Mouse (Mus musculus): ENCODE data around the gene Fto. TPM values are rescaled to one million over a fixed set of nuclear protein-coding genes. Genes with fewer than 3 reads are reported as not detected.

Gene Fto
- polyA plus RNA-seq, 1 experiment, result 151 TPM

- Histone ChIP-seq H3K27ac (ENCODE audit: insufficient read depth, low read length) (no peak overlapping the region), H3K27me3 (ENCODE audit: control insufficient read depth, insufficient read depth, low read length) (no peaks in the 10 kb centered on the region), H3K4me3 (replicated peaks; ENCODE audit: insufficient read depth, low read depth, low read length) (no peak overlapping the region), H3K4me1 (ENCODE audit: control insufficient read depth, insufficient read depth, low read length) (no peaks in the 10 kb centered on the region)
- DNase-seq, result no peak
- TF ChIP-seq CTCF (IDR thresholded peaks at IDR 0.05; ENCODE audit: borderline replicate concordance, insufficient read depth, low read depth, low read length) (peak; percentile 11; the same call in 1 of the 2 replicates), POLR2A (IDR thresholded peaks at IDR 0.05; ENCODE audit: borderline replicate concordance, insufficient read depth, low read length) (no peak)
- 86% methylated on average over 17 of the region's 17 CpGs for WGBS
These were observed 8.6 kb upstream of the Fto start for GRCm38 (mm10) chr8:91304481-91305386.

GRCm38 (mm10) chr8:91312342-91312741 lies 983 bp upstream of the Fto start:
- H3K4me3 ChIP-seq (replicated peaks; ENCODE audit: insufficient read depth, low read depth, low read length), result no peak overlapping the region
- no peak for DNase-seq
- TF ChIP-seq CTCF (IDR thresholded peaks at IDR 0.05; ENCODE audit: borderline replicate concordance, insufficient read depth, low read depth, low read length), result no peak
- TF ChIP-seq POLR2A (IDR thresholded peaks at IDR 0.05; ENCODE audit: borderline replicate concordance, insufficient read depth, low read length), result no peak
- no peaks in the 10 kb centered on the region for H3K4me1 ChIP-seq (ENCODE audit: control insufficient read depth, insufficient read depth, low read length)
- WGBS, result 77% methylated on average over 2 of the region's 2 CpGs
- no peaks in the 10 kb centered on the region for H3K27me3 ChIP-seq (ENCODE audit: control insufficient read depth, insufficient read depth, low read length)
- no peak overlapping the region for H3K27ac ChIP-seq (ENCODE audit: insufficient read depth, low read length)

GRCm38 (mm10) chr8:91317567-91318227 lies 4.4 kb downstream of the Fto start:
- Histone ChIP-seq H3K4me3 (replicated peaks; ENCODE audit: insufficient read depth, low read depth, low read length) (no peak overlapping the region), H3K27me3 (ENCODE audit: control insufficient read depth, insufficient read depth, low read length) (no peaks in the 10 kb centered on the region), H3K27ac (ENCODE audit: insufficient read depth, low read length) (no peak overlapping the region), H3K4me1 (ENCODE audit: control insufficient read depth, insufficient read depth, low read length) (0 out of 2 replicates have a peak, but pooled peaks cover 4% of the 10 kb centered on the region)
- no peak for TF ChIP-seq POLR2A (IDR thresholded peaks at IDR 0.05; ENCODE audit: borderline replicate concordance, insufficient read depth, low read length)
- TF ChIP-seq CTCF (IDR thresholded peaks at IDR 0.05; ENCODE audit: borderline replicate concordance, insufficient read depth, low read depth, low read length), result no peak
- DNase-seq, result no peak
- 90% methylated on average over 5 of the region's 5 CpGs for WGBS

- 39% methylated on average over 7 of the region's 7 CpGs for WGBS
- TF ChIP-seq CTCF (IDR thresholded peaks at IDR 0.05; ENCODE audit: borderline replicate concordance, insufficient read depth, low read depth, low read length) (no peak), POLR2A (IDR thresholded peaks at IDR 0.05; ENCODE audit: borderline replicate concordance, insufficient read depth, low read length) (no peak)
- Histone ChIP-seq H3K4me1 (ENCODE audit: control insufficient read depth, insufficient read depth, low read length) (peaks cover 9% of the 10 kb centered on the region), H3K27ac (ENCODE audit: insufficient read depth, low read length) (no peak overlapping the region), H3K27me3 (ENCODE audit: control insufficient read depth, insufficient read depth, low read length) (no peaks in the 10 kb centered on the region), H3K4me3 (replicated peaks; ENCODE audit: insufficient read depth, low read depth, low read length) (no peak overlapping the region)
- DNase-seq, result no peak
These were observed 5.8 kb downstream of the Fto start for GRCm38 (mm10) chr8:91318938-91319729.

GRCm38 (mm10) chr8:91323511-91323910 lies 10.2 kb downstream of the Fto start:
- DNase-seq, result peak in 1 of 2 experiments; percentile 79
- 13% methylated on average over 7 of the region's 7 CpGs for WGBS
- H3K27ac ChIP-seq (ENCODE audit: insufficient read depth, low read length), result no peak overlapping the region

GRCm38 (mm10) chr8:91324271-91324670 lies 10.9 kb downstream of the Fto start:
- 40% methylated on average over 9 of the region's 9 CpGs for WGBS
- TF ChIP-seq CTCF (IDR thresholded peaks at IDR 0.05; ENCODE audit: borderline replicate concordance, insufficient read depth, low read depth, low read length) (peak; percentile 38; the same call in 1 of the 2 replicates), POLR2A (IDR thresholded peaks at IDR 0.05; ENCODE audit: borderline replicate concordance, insufficient read depth, low read length) (no peak)
- no peaks in the 10 kb centered on the region for H3K27me3 ChIP-seq (ENCODE audit: control insufficient read depth, insufficient read depth, low read length)
- peaks cover 12% of the 10 kb centered on the region for H3K4me1 ChIP-seq (ENCODE audit: control insufficient read depth, insufficient read depth, low read length)
- no peak overlapping the region for H3K4me3 ChIP-seq (replicated peaks; ENCODE audit: insufficient read depth, low read depth, low read length)
- peak in 1 of 2 experiments; percentile 44 for DNase-seq
- H3K27ac ChIP-seq (ENCODE audit: insufficient read depth, low read length), result no peak overlapping the region

More at GRCm38 (mm10) chr8:91323511-91323910, 10.2 kb downstream of the Fto start:
- no peak overlapping the region for H3K4me3 ChIP-seq (replicated peaks; ENCODE audit: insufficient read depth, low read depth, low read length)
- no peak for TF ChIP-seq CTCF (IDR thresholded peaks at IDR 0.05; ENCODE audit: borderline replicate concordance, insufficient read depth, low read depth, low read length)
- no peak for TF ChIP-seq POLR2A (IDR thresholded peaks at IDR 0.05; ENCODE audit: borderline replicate concordance, insufficient read depth, low read length)
- H3K4me1 ChIP-seq (ENCODE audit: control insufficient read depth, insufficient read depth, low read length), result peaks cover 13% of the 10 kb centered on the region
- no peaks in the 10 kb centered on the region for H3K27me3 ChIP-seq (ENCODE audit: control insufficient read depth, insufficient read depth, low read length)

- Histone ChIP-seq H3K4me3 (replicated peaks; ENCODE audit: insufficient read depth, low read depth, low read length) (no peak overlapping the region), H3K4me1 (ENCODE audit: control insufficient read depth, insufficient read depth, low read length) (peaks cover 12% of the 10 kb centered on the region), H3K27ac (ENCODE audit: insufficient read depth, low read length) (no peak overlapping the region), H3K27me3 (ENCODE audit: control insufficient read depth, insufficient read depth, low read length) (no peaks in the 10 kb centered on the region)
- 85% methylated on average over 4 of the region's 4 CpGs for WGBS
- DNase-seq, result no peak
- TF ChIP-seq CTCF (IDR thresholded peaks at IDR 0.05; ENCODE audit: borderline replicate concordance, insufficient read depth, low read depth, low read length) (no peak), POLR2A (IDR thresholded peaks at IDR 0.05; ENCODE audit: borderline replicate concordance, insufficient read depth, low read length) (no peak)
These were observed 11.6 kb downstream of the Fto start for GRCm38 (mm10) chr8:91324916-91325315.
